In the genomic region with DNA sequence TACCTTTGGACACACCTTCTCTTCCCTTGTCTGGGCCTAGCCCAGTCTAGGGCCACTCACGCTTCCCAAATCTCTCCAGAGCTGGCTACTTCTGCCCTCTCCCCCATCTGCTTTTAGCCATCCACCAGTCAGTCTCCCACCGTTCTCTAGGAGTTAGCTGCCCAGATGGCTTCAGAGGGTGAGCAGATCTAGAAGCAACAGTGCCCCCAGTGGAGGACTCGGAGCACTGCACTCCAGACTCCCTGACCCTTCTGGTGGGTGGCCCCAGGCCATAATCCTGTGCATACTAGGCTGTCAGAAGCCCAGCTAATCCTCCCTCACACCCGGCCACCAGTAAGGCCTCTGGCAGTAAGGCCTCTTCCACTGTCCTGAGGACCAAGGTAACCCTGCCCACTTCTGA, we compare ENCODE assay signal across 10 mouse cellular contexts. TPM values are rescaled to one million over a fixed set of nuclear protein-coding genes. Genes with fewer than 3 reads are reported as not detected.
DNase-seq lines count a peak whose midpoint lies in the region; ATAC-seq and TF ChIP-seq lines count a peak whose summit lies in the region.
"Had no signal": no experiment of that assay in that cellular context is flagged by ENCODE, and none has a peak within 500 bp of the region (broad histone marks: within the 10 kb centered on the region; RNA-seq: fewer than 3 reads in every experiment).

No protein-coding gene starts in this region.

- TF ChIP-seq CTCF in liver, adult 2 months (IDR thresholded peaks at IDR 0.05; ENCODE audit: low read depth, low read length) = peak; percentile 90
- peak; percentile 85 for TF ChIP-seq CTCF in stomach, postnatal 0 days (IDR thresholded peaks at IDR 0.05; ENCODE audit: low read depth)

- no peaks in the 10 kb centered on the region for H3K27me3 ChIP-seq in forebrain, embryonic 16.5 days (replicated peaks; ENCODE audit: control insufficient read depth, insufficient read depth, low read length)
- no peaks in the 10 kb centered on the region for H3K27me3 ChIP-seq in liver, adult 2 months (ENCODE audit: control insufficient read depth, insufficient read depth, low read length)
- no peaks in the 10 kb centered on the region for H3K27me3 ChIP-seq in neural tube, embryonic 11.5 days (ENCODE audit: control insufficient read depth, insufficient read depth, low read length)
- no peaks in the 10 kb centered on the region for H3K27me3 ChIP-seq in stomach, postnatal 0 days (ENCODE audit: control insufficient read depth, insufficient read depth, low read length)
- H3K27me3 ChIP-seq: stomach, embryonic 15.5 days had no signal

- H3K27ac ChIP-seq in forebrain, embryonic 16.5 days (ENCODE audit: low read length) = no peak overlapping the region
- H3K27ac ChIP-seq in liver, adult 2 months (replicated peaks; ENCODE audit: insufficient read depth, low read depth, low read length) = no peak overlapping the region
- H3K27ac ChIP-seq in neural tube, embryonic 11.5 days (ENCODE audit: low read depth, low read length) = no peak overlapping the region
- H3K27ac ChIP-seq in stomach, postnatal 0 days (replicated peaks) = no peak overlapping the region
- H3K27ac ChIP-seq: stomach, embryonic 15.5 days had no signal

- no peaks in the 10 kb centered on the region for H3K9me3 ChIP-seq in forebrain, embryonic 16.5 days (ENCODE audit: control insufficient read depth, low read length)
- no peaks in the 10 kb centered on the region for H3K9me3 ChIP-seq in neural tube, embryonic 11.5 days (ENCODE audit: control insufficient read depth, low read length)
- no peaks in the 10 kb centered on the region for H3K9me3 ChIP-seq in stomach, postnatal 0 days (ENCODE audit: control insufficient read depth, low read length)
- H3K9me3 ChIP-seq: stomach, embryonic 15.5 days had no signal

- H3K9ac ChIP-seq in forebrain, embryonic 16.5 days (replicated peaks; ENCODE audit: low read depth, low read length) = no peak overlapping the region
- no peak overlapping the region for H3K9ac ChIP-seq in liver, adult 2 months (ENCODE audit: low read depth, low read length)
- no peak overlapping the region for H3K9ac ChIP-seq in neural tube, embryonic 11.5 days (ENCODE audit: low read length)
- no peak overlapping the region for H3K9ac ChIP-seq in stomach, postnatal 0 days (ENCODE audit: low read length)
- H3K9ac ChIP-seq: stomach, embryonic 15.5 days had no signal

- no peak for TF ChIP-seq POLR2A in liver, adult 2 months (IDR thresholded peaks at IDR 0.05; ENCODE audit: extremely low read depth, insufficient read depth, low read length)

- 2% methylated on average over 4 of the region's 4 CpGs for WGBS in forebrain, embryonic 16.5 days
- WGBS in liver, adult 2 months = 27% methylated on average over 4 of the region's 4 CpGs
- WGBS in neural tube, embryonic 11.5 days = 4% methylated on average over 4 of the region's 4 CpGs
- WGBS in stomach, postnatal 0 days = 3% methylated on average over 4 of the region's 4 CpGs

- H3K36me3 ChIP-seq in forebrain, embryonic 16.5 days (ENCODE audit: control insufficient read depth, insufficient read depth) = no peaks in the 10 kb centered on the region
- no peaks in the 10 kb centered on the region for H3K36me3 ChIP-seq in liver, adult 2 months (ENCODE audit: control insufficient read depth, insufficient read depth, low read length)
- H3K36me3 ChIP-seq in neural tube, embryonic 11.5 days (ENCODE audit: control insufficient read depth, insufficient read depth, low read length) = no peaks in the 10 kb centered on the region
- no peaks in the 10 kb centered on the region for H3K36me3 ChIP-seq in stomach, postnatal 0 days (ENCODE audit: control insufficient read depth, insufficient read depth, low read length)
- H3K36me3 ChIP-seq: stomach, embryonic 15.5 days had no signal

- peak; percentile 52; the same call in 1 of the 2 replicates for ATAC-seq in forebrain, embryonic 16.5 days
- ATAC-seq in neural tube, embryonic 11.5 days (ENCODE audit: insufficient read depth, low FRiP score, low TSS enrichment) = peak; percentile 38; the same call in 1 of the 2 replicates
- peak; percentile 24; the same call in 1 of the 2 replicates for ATAC-seq in stomach, postnatal 0 days (ENCODE audit: low FRiP score, low TSS enrichment)

- peaks cover 23% of the 10 kb centered on the region for H3K4me1 ChIP-seq in forebrain, embryonic 16.5 days (replicated peaks; ENCODE audit: control insufficient read depth, insufficient read depth, low read length)
- H3K4me1 ChIP-seq in liver, adult 2 months (ENCODE audit: control insufficient read depth, insufficient read depth, low read length) = peaks cover 9% of the 10 kb centered on the region; the same call in 1 of the 2 replicates
- H3K4me1 ChIP-seq in neural tube, embryonic 11.5 days (ENCODE audit: control insufficient read depth, insufficient read depth, low read length) = no peaks in the 10 kb centered on the region
- no peaks in the 10 kb centered on the region for H3K4me1 ChIP-seq in stomach, postnatal 0 days (replicated peaks; ENCODE audit: control insufficient read depth, insufficient read depth)
- H3K4me1 ChIP-seq: stomach, embryonic 15.5 days had no signal

- H3K4me3 ChIP-seq in forebrain, embryonic 16.5 days (replicated peaks; ENCODE audit: low read length) = no peak overlapping the region
- H3K4me3 ChIP-seq in liver, adult 2 months (ENCODE audit: insufficient read depth, low read depth, low read length) = no peak overlapping the region
- H3K4me3 ChIP-seq in neural tube, embryonic 11.5 days (ENCODE audit: low read depth, low read length) = no peak overlapping the region
- no peak overlapping the region for H3K4me3 ChIP-seq in stomach, postnatal 0 days (ENCODE audit: low read depth, low read length)
- H3K4me3 ChIP-seq: erythroblast, embryonic 14.5 days; stomach, embryonic 15.5 days had no signal

- no peak for TF ChIP-seq EP300 in stomach, postnatal 0 days (optimal IDR thresholded peaks at IDR 0.05)

- no peaks in the 10 kb centered on the region for H3K79me2 ChIP-seq in liver, adult 2 months (ENCODE audit: control insufficient read depth, insufficient read depth, low read length)

- no peak overlapping the region for H3K4me2 ChIP-seq in forebrain, embryonic 16.5 days (ENCODE audit: low read length)
- H3K4me2 ChIP-seq in neural tube, embryonic 11.5 days (ENCODE audit: low read depth) = no peak overlapping the region
- no peak overlapping the region for H3K4me2 ChIP-seq in stomach, postnatal 0 days (replicated peaks; ENCODE audit: low read depth)
- H3K4me2 ChIP-seq: stomach, embryonic 15.5 days had no signal

- DNase-seq in urinary bladder, postnatal 25 days (ENCODE audit: low spot score) = peak; percentile 53
- DNase-seq in urinary bladder, adult 2 months (ENCODE audit: low spot score) = no peak
- DNase-seq in cerebellum, adult 18-20 months = peak; percentile 86
- DNase-seq in hindlimb bud, embryonic 11.5 days (ENCODE audit: extremely low spot score, low read depth, low spot score) = peak; percentile 66
- peak; percentile 15 for DNase-seq in liver, adult 2 months (ENCODE audit: extremely low read depth, low read depth, low spot score)
- peak; percentile 81 for DNase-seq in neural tube, embryonic 11.5 days (ENCODE audit: low spot score)
- DNase-seq in stomach, postnatal 0 days (ENCODE audit: low spot score) = peak; percentile 69

RNA-seq across cellular contexts. Expression of a gene that starts 43.8 kb away (rescaled TPM):
- polyA plus RNA-seq in urinary bladder, adult 2 months (2012; rRNA removed) = 83.1 and 93.6 TPM in 2 replicates
- 11.3 and 14.1 TPM in 2 replicates for polyA plus RNA-seq in forebrain, embryonic 16.5 days (2015; fragmentation: Nextera tagmentation; extraction: Ambion mirVana)
- 0.07 TPM in 1 of 2 replicates, not detected in the other for total RNA-seq in liver, adult 2 months (2014; rRNA removed)
- 0.01 and 0.04 TPM in 2 replicates for polyA plus RNA-seq in liver, adult 2 months (2012; rRNA removed)
- 1.4 and 1.6 TPM in 2 replicates for polyA plus RNA-seq in neural tube, embryonic 11.5 days (2014; fragmentation: Nextera tagmentation; extraction: Ambion mirVana)
- polyA plus RNA-seq in stomach, postnatal 0 days (2015; fragmentation: Nextera tagmentation; extraction: Ambion mirVana) = 15.4 and 18.3 TPM in 2 replicates
- polyA plus RNA-seq: erythroblast, embryonic 14.5 days had no signal

RNA-seq across cellular contexts. Expression of a gene that starts 48.9 kb away (rescaled TPM):
- 39.8 and 45.9 TPM in 2 replicates for polyA plus RNA-seq in urinary bladder, adult 2 months (2012; rRNA removed)
- polyA plus RNA-seq in forebrain, embryonic 16.5 days (2015; fragmentation: Nextera tagmentation; extraction: Ambion mirVana) = 47.1 and 47.3 TPM in 2 replicates
- 13.5 and 13.6 TPM in 2 replicates for total RNA-seq in liver, adult 2 months (2014; rRNA removed)
- 13.0 and 19.5 TPM in 2 replicates for polyA plus RNA-seq in liver, adult 2 months (2012; rRNA removed)
- polyA plus RNA-seq in neural tube, embryonic 11.5 days (2014; fragmentation: Nextera tagmentation; extraction: Ambion mirVana) = 36.1 and 38.2 TPM in 2 replicates
- polyA plus RNA-seq in stomach, postnatal 0 days (2015; fragmentation: Nextera tagmentation; extraction: Ambion mirVana) = 14.8 and 14.9 TPM in 2 replicates

RNA-seq across cellular contexts. Expression of a gene that starts 52.1 kb away (rescaled TPM):
- 0.06 and 0.07 TPM in 2 replicates for polyA plus RNA-seq in urinary bladder, adult 2 months (2012; rRNA removed)
- 91.4 and 100 TPM in 2 replicates for polyA plus RNA-seq in forebrain, embryonic 16.5 days (2015; fragmentation: Nextera tagmentation; extraction: Ambion mirVana)
- not detected in 2 replicates for total RNA-seq in liver, adult 2 months (2014; rRNA removed)
- polyA plus RNA-seq in liver, adult 2 months (2012; rRNA removed) = not detected in 2 replicates
- 191 and 218 TPM in 2 replicates for polyA plus RNA-seq in neural tube, embryonic 11.5 days (2014; fragmentation: Nextera tagmentation; extraction: Ambion mirVana)
- polyA plus RNA-seq in stomach, postnatal 0 days (2015; fragmentation: Nextera tagmentation; extraction: Ambion mirVana) = 0.24 and 0.36 TPM in 2 replicates
- polyA plus RNA-seq: erythroblast, embryonic 14.5 days had no signal

RNA-seq across cellular contexts. Expression of a gene that starts 54.0 kb away (rescaled TPM):
- 11.8 and 13.4 TPM in 2 replicates for polyA plus RNA-seq in urinary bladder, adult 2 months (2012; rRNA removed)
- polyA plus RNA-seq in forebrain, embryonic 16.5 days (2015; fragmentation: Nextera tagmentation; extraction: Ambion mirVana) = 19.5 and 22.1 TPM in 2 replicates
- 3.7 and 4.5 TPM in 2 replicates for total RNA-seq in liver, adult 2 months (2014; rRNA removed)
- polyA plus RNA-seq in liver, adult 2 months (2012; rRNA removed) = 11.2 and 13.0 TPM in 2 replicates
- polyA plus RNA-seq in neural tube, embryonic 11.5 days (2014; fragmentation: Nextera tagmentation; extraction: Ambion mirVana) = 6.9 and 8.3 TPM in 2 replicates
- polyA plus RNA-seq in stomach, postnatal 0 days (2015; fragmentation: Nextera tagmentation; extraction: Ambion mirVana) = 10.3 and 10.5 TPM in 2 replicates

Comparison
In these comparisons a context has a peak if more than half of its experiments do, and no peak if none do; other contexts are left out.
1. RNA of a gene that starts 52.1 kb away (polyA plus RNA-seq): 191 to 218 TPM in neural tube, embryonic 11.5 days and 91.4 to 100 TPM in forebrain, embryonic 16.5 days; 0.24 to 0.36 TPM in stomach, postnatal 0 days, 0.06 to 0.07 TPM in urinary bladder, adult 2 months and not detected in liver, adult 2 months; every median in the first group is over 10 times any median in the second.
2. Peak in every context shown above with its lines, with median percentiles within 50 percentile points of each other: ATAC-seq.